Mouse (Mus musculus): ENCODE results near the gene Cacna1i.

- TF ChIP-seq POLR2A (IDR thresholded peaks at IDR 0.05; ENCODE audit: borderline replicate concordance, extremely low read depth, insufficient read depth, insufficient read length, poor library complexity, severe bottlenecking), result no peak
- peak; percentile 52 for TF ChIP-seq CTCF (IDR thresholded peaks at IDR 0.05; ENCODE audit: borderline replicate concordance, extremely low read depth, insufficient read depth, insufficient read length)
These were observed 9.9 kb upstream of the Cacna1i start for GRCm38 (mm10) chr15:80277107-80277506.
